Mouse (Mus musculus) limb, embryonic 12.5 days (tissue): ENCODE measurements at regions not wholly inside any gene's neighbourhood (a gene's known extent, or its start where the extent isn't known, plus 50 kb on each side); places are given as distances from the start of the nearest gene placed in this dataset.

ENCODE experiments used
- ATAC-seq: fragments of 200-750 bp; cut with Nextera tagmentation; 2 replicates; pipeline ENCODE4 v1.8.0; 2017; ENCODE audit warnings: low read depth, moderate TSS enrichment; ENCODE audit not compliant: insufficient number of reproducible peaks, insufficient read depth, low FRiP score, low TSS enrichment
- H3K27ac ChIP-seq: fragments of 300-500 bp; sonication (generic); 2 replicates; pipeline ENCODE4 v1.5.1; 2016; ENCODE audit warnings: mild to moderate bottlenecking, moderate library complexity
- H3K27me3 ChIP-seq: fragments of 300-500 bp; sonication (generic); 2 replicates; pipeline ENCODE4 v1.6.1; 2016; ENCODE audit warnings: mild to moderate bottlenecking, moderate library complexity
- H3K36me3 ChIP-seq: fragments of 300-500 bp; sonication (generic); 2 replicates; pipeline ENCODE4 v1.6.1; 2016; ENCODE audit warnings: mild to moderate bottlenecking, moderate library complexity
- H3K4me1 ChIP-seq: fragments of 300-500 bp; sonication (generic); replicated peaks from 2 replicates; pipeline ENCODE4 v1.6.1; 2016
- H3K4me2 ChIP-seq: fragments of 300-500 bp; sonication (generic); 2 replicates; pipeline ENCODE4 v1.6.1; 2016; ENCODE audit warnings: mild to moderate bottlenecking, moderate library complexity
- H3K4me3 ChIP-seq: fragments of 300-500 bp; sonication (generic); replicated peaks from 2 replicates; pipeline ENCODE4 v1.5.1; 2016; ENCODE audit warnings: mild to moderate bottlenecking
- H3K9ac ChIP-seq: fragments of 300-500 bp; sonication (generic); replicated peaks from 2 replicates; pipeline ENCODE4 v1.6.1; 2016; ENCODE audit warnings: mild to moderate bottlenecking, moderate library complexity
- H3K9me3 ChIP-seq: fragments of 300-500 bp; sonication (generic); 2 replicates; pipeline ENCODE4 v1.6.1; 2016; ENCODE audit warnings: mild to moderate bottlenecking, moderate library complexity
- WGBS: fragments of 180-500 bp; shearing (Covaris S2); methylation state at CpG from one replicate; pipeline ENCODE4 v1.1.7; 2016; 5-methylcytosine and 5-hydroxymethylcytosine counted together

DNA sequence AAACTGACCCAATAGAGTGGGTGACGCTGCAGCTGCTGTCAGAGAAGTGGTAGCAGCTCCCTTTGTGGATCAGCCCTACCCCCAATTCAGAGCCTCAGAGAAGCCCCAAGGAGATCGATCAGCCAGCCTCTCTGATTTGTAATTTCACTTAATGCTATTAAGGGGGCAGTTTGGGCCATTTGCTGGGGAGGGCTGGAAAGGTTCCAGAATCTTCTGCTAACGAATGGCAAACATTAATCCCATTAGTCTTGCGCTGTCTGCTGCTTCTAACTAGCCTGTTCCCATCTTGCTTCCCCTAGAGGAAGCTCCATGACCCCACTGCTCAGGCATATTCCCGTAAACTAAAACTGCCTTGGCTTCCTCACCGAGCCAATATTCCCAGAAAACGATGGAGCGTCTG is 59.9 kb upstream of the Lrrn2 start:
- Histone ChIP-seq H3K27ac (no peak overlapping the region), H3K9ac (no peak overlapping the region), H3K4me1 (no peaks in the 10 kb centered on the region), H3K36me3 (no peaks in the 10 kb centered on the region), H3K4me3 (no peak overlapping the region), H3K9me3 (no peaks in the 10 kb centered on the region), H3K27me3 (peaks cover 4% of the 10 kb centered on the region; the same call in 1 of the 2 replicates), H3K4me2 (no peak overlapping the region)
- 52% methylated on average over 8 of the region's 8 CpGs for WGBS
- no peak for ATAC-seq

GRCm38 (mm10) chr1:132818296-132818695 is 61.8 kb upstream of the Lrrn2 start:
- ATAC-seq = no peak
- H3K27me3 ChIP-seq = peaks cover 21% of the 10 kb centered on the region
- H3K4me2 ChIP-seq = no peak overlapping the region
- H3K9me3 ChIP-seq = no peaks in the 10 kb centered on the region
- no peak overlapping the region for H3K9ac ChIP-seq
- H3K4me1 ChIP-seq = no peaks in the 10 kb centered on the region
- no peak overlapping the region for H3K27ac ChIP-seq
- no peak overlapping the region for H3K4me3 ChIP-seq
- WGBS = 40% methylated on average over 7 of the region's 7 CpGs
- H3K36me3 ChIP-seq = no peaks in the 10 kb centered on the region

- Histone ChIP-seq H3K9ac (no peak overlapping the region), H3K27ac (no peak overlapping the region), H3K36me3 (no peaks in the 10 kb centered on the region), H3K9me3 (no peaks in the 10 kb centered on the region), H3K4me1 (no peaks in the 10 kb centered on the region), H3K4me3 (no peak overlapping the region), H3K27me3 (peaks cover 28% of the 10 kb centered on the region), H3K4me2 (no peak overlapping the region)
- no peak for ATAC-seq
- WGBS = 96% methylated on average over 2 of the region's 2 CpGs
These were observed 62.7 kb upstream of the Lrrn2 start for GRCm38 (mm10) chr1:132817366-132817765.

GRCm38 (mm10) chr1:132805543-132805942 is 63.9 kb upstream of the Nfasc start:
- WGBS = 75% methylated on average over 9 of the region's 9 CpGs
- H3K27ac ChIP-seq = no peak overlapping the region
- H3K4me2 ChIP-seq = no peak overlapping the region
- peaks cover 54% of the 10 kb centered on the region for H3K27me3 ChIP-seq
- no peak overlapping the region for H3K9ac ChIP-seq
- no peaks in the 10 kb centered on the region for H3K4me1 ChIP-seq
- no peaks in the 10 kb centered on the region for H3K9me3 ChIP-seq
- H3K4me3 ChIP-seq = no peak overlapping the region
- no peak for ATAC-seq
- no peaks in the 10 kb centered on the region for H3K36me3 ChIP-seq

GRCm38 (mm10) chr1:132803842-132804241 is 62.2 kb upstream of the Nfasc start:
- H3K36me3 ChIP-seq = no peaks in the 10 kb centered on the region
- no peaks in the 10 kb centered on the region for H3K4me1 ChIP-seq
- no peak overlapping the region for H3K27ac ChIP-seq
- no peak overlapping the region for H3K4me2 ChIP-seq
- no peak overlapping the region for H3K9ac ChIP-seq
- 82% methylated on average over 9 of the region's 9 CpGs for WGBS
- no peak for ATAC-seq
- H3K9me3 ChIP-seq = no peaks in the 10 kb centered on the region
- no peak overlapping the region for H3K4me3 ChIP-seq
- peaks cover 64% of the 10 kb centered on the region for H3K27me3 ChIP-seq

DNA sequence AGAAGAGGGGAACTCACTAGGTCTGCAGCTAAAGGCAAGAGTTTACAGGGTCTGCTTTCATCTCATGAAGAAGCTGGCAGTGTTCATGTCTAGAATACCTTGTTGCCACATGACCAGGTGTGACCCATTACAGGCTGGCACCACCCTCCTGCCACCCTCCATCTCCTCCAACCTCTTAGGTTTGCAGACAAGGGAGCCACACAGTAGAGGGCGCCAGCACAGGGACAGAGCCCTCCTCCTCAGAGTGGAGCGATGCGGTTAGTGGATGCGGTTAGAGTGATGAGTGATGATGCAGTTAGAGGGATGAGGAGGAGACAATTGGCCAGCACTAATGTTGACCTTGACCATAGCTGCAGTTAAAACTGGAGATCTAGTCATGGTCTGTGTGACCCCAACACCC is 60.8 kb upstream of the Nfasc start:
- Histone ChIP-seq H3K4me2 (no peak overlapping the region), H3K36me3 (no peaks in the 10 kb centered on the region), H3K9ac (no peak overlapping the region), H3K27ac (no peak overlapping the region), H3K4me1 (no peaks in the 10 kb centered on the region), H3K27me3 (peaks cover 74% of the 10 kb centered on the region), H3K9me3 (no peaks in the 10 kb centered on the region), H3K4me3 (no peak overlapping the region)
- WGBS = 34% methylated on average over 4 of the region's 4 CpGs
- no peak for ATAC-seq

GRCm38 (mm10) chr1:132800285-132800684 is 58.7 kb upstream of the Nfasc start:
- H3K9me3 ChIP-seq = no peaks in the 10 kb centered on the region
- no peak overlapping the region for H3K9ac ChIP-seq
- no peaks in the 10 kb centered on the region for H3K36me3 ChIP-seq
- H3K27me3 ChIP-seq = peaks cover 67% of the 10 kb centered on the region
- 0 out of 2 replicates have a peak overlapping the region, but pooled peaks have one; percentile 8 for H3K4me2 ChIP-seq
- H3K27ac ChIP-seq = no peak overlapping the region
- H3K4me1 ChIP-seq = no peaks in the 10 kb centered on the region
- H3K4me3 ChIP-seq = no peak overlapping the region
- 0% methylated on average over 9 of the region's 9 CpGs for WGBS
- ATAC-seq = no peak

- H3K36me3 ChIP-seq = no peaks in the 10 kb centered on the region
- H3K4me2 ChIP-seq = no peak overlapping the region
- no peaks in the 10 kb centered on the region for H3K4me1 ChIP-seq
- H3K9me3 ChIP-seq = no peaks in the 10 kb centered on the region
- no peak overlapping the region for H3K4me3 ChIP-seq
- H3K9ac ChIP-seq = no peak overlapping the region
- WGBS = 2% methylated on average over 6 of the region's 6 CpGs
- ATAC-seq = no peak
- H3K27me3 ChIP-seq = peaks cover 61% of the 10 kb centered on the region
- H3K27ac ChIP-seq = no peak overlapping the region
These were observed 57.7 kb upstream of the Nfasc start for GRCm38 (mm10) chr1:132799258-132799657.

GRCm38 (mm10) chr1:132794462-132794861 is 52.9 kb upstream of the Nfasc start:
- H3K9me3 ChIP-seq = no peaks in the 10 kb centered on the region
- H3K4me3 ChIP-seq = no peak overlapping the region
- H3K27me3 ChIP-seq = peaks cover 19% of the 10 kb centered on the region
- no peak for ATAC-seq
- H3K9ac ChIP-seq = no peak overlapping the region
- no peak overlapping the region for H3K4me2 ChIP-seq
- no peaks in the 10 kb centered on the region for H3K36me3 ChIP-seq
- 83% methylated on average over 1 of the region's 1 CpGs for WGBS
- H3K4me1 ChIP-seq = no peaks in the 10 kb centered on the region
- no peak overlapping the region for H3K27ac ChIP-seq
